ENCODE assay signal across 8 mouse cellular contexts in genomic region chr19:56939826-56940225, GRCm38 (mm10).
DNase-seq lines count a peak whose midpoint lies in the region; ATAC-seq and TF ChIP-seq lines count a peak whose summit lies in the region.

No protein-coding gene starts in this region.

- H3K4me3 ChIP-seq in kidney, embryonic 15.5 days (replicated peaks) = no peak overlapping the region
- no peak overlapping the region for H3K4me3 ChIP-seq in intestine, postnatal 0 days (ENCODE audit: low read depth, low read length)
- no peak overlapping the region for H3K4me3 ChIP-seq in forebrain, embryonic 11.5 days (ENCODE audit: low read depth, low read length)

- H3K4me2 ChIP-seq in kidney, embryonic 15.5 days = no peak overlapping the region
- H3K4me2 ChIP-seq in intestine, postnatal 0 days (replicated peaks; ENCODE audit: low read depth) = no peak overlapping the region
- H3K4me2 ChIP-seq in forebrain, embryonic 11.5 days (ENCODE audit: low read depth, low read length, severe bottlenecking) = no peak overlapping the region

- 0 out of 2 replicates have a peak, but pooled peaks cover 5% of the 10 kb centered on the region for H3K36me3 ChIP-seq in kidney, embryonic 15.5 days
- H3K36me3 ChIP-seq in intestine, postnatal 0 days (ENCODE audit: control insufficient read depth, insufficient read depth) = no peaks in the 10 kb centered on the region
- no peaks in the 10 kb centered on the region for H3K36me3 ChIP-seq in forebrain, embryonic 11.5 days (ENCODE audit: control insufficient read depth, insufficient read depth, low read length)

- no peaks in the 10 kb centered on the region for H3K27me3 ChIP-seq in kidney, embryonic 15.5 days
- no peaks in the 10 kb centered on the region for H3K27me3 ChIP-seq in intestine, postnatal 0 days (replicated peaks; ENCODE audit: control insufficient read depth, insufficient read depth, low read length)
- no peaks in the 10 kb centered on the region for H3K27me3 ChIP-seq in forebrain, embryonic 11.5 days (ENCODE audit: control insufficient read depth, insufficient read depth, low read length)

- DNase-seq in frontal cortex, postnatal 25 days (ENCODE audit: low spot score in 2 of 2) = no peak
- peak; percentile 92 for DNase-seq in MN1 (ENCODE audit: low spot score)
- peak; percentile 64 for DNase-seq in fibroblast of lung, adult 2 months (ENCODE audit: low read depth)
- DNase-seq in layer of hippocampus, adult 8-10 months (ENCODE audit: low spot score in 2 of 2) = no peak
- DNase-seq in forebrain, embryonic 11.5 days (ENCODE audit: low spot score) = no peak

- no peak for TF ChIP-seq CTCF in intestine, postnatal 0 days (IDR thresholded peaks at IDR 0.05; ENCODE audit: low read depth)

- H3K9ac ChIP-seq in kidney, embryonic 15.5 days = no peak overlapping the region
- no peak overlapping the region for H3K9ac ChIP-seq in intestine, postnatal 0 days (ENCODE audit: low read depth, low read length)
- no peak overlapping the region for H3K9ac ChIP-seq in forebrain, embryonic 11.5 days (ENCODE audit: low read length)

- H3K27ac ChIP-seq in kidney, embryonic 15.5 days = peak overlapping the region; percentile 3; the same call in 1 of the 2 replicates
- no peak overlapping the region for H3K27ac ChIP-seq in intestine, postnatal 0 days (ENCODE audit: low read depth, low read length)
- no peak overlapping the region for H3K27ac ChIP-seq in forebrain, embryonic 11.5 days (ENCODE audit: low read depth, low read length)

- H3K9me3 ChIP-seq in kidney, embryonic 15.5 days (replicated peaks) = 0 out of 2 replicates have a peak, but pooled peaks cover 2% of the 10 kb centered on the region
- no peaks in the 10 kb centered on the region for H3K9me3 ChIP-seq in intestine, postnatal 0 days (ENCODE audit: control insufficient read depth)
- no peaks in the 10 kb centered on the region for H3K9me3 ChIP-seq in forebrain, embryonic 11.5 days (ENCODE audit: control insufficient read depth, low read length)

- WGBS in kidney, embryonic 15.5 days = 77% methylated on average over 9 of the region's 9 CpGs
- WGBS in intestine, postnatal 0 days = 69% methylated on average over 9 of the region's 9 CpGs
- 81% methylated on average over 9 of the region's 9 CpGs for WGBS in forebrain, embryonic 11.5 days

- ATAC-seq in frontal cortex, adult (ENCODE audit: low TSS enrichment) = 0 out of 2 replicates have a peak, but pooled peaks have one; percentile 31
- peak; percentile 64 for ATAC-seq in kidney, embryonic 15.5 days (replicated peaks; ENCODE audit: low FRiP score)
- ATAC-seq in intestine, postnatal 0 days = no peak
- no peak for ATAC-seq in forebrain, embryonic 11.5 days (replicated peaks; ENCODE audit: low FRiP score)

- H3K4me1 ChIP-seq in kidney, embryonic 15.5 days = peaks cover 27% of the 10 kb centered on the region
- H3K4me1 ChIP-seq in intestine, postnatal 0 days (replicated peaks; ENCODE audit: control insufficient read depth, insufficient read depth, low read length) = no peaks in the 10 kb centered on the region
- H3K4me1 ChIP-seq in forebrain, embryonic 11.5 days (replicated peaks; ENCODE audit: control insufficient read depth, insufficient read depth, low read length) = no peaks in the 10 kb centered on the region

Comparison
In these comparisons a context has a peak if more than half of its experiments do, and no peak if none do; other contexts are left out.
1. ATAC-seq: peak in frontal cortex, adult (single experiment) and kidney, embryonic 15.5 days (single experiment); none in intestine, postnatal 0 days (single experiment) and forebrain, embryonic 11.5 days (single experiment).
2. DNase-seq: peak in MN1 (single experiment) and fibroblast of lung, adult 2 months (single experiment); none in frontal cortex, postnatal 25 days (0 of 2), layer of hippocampus, adult 8-10 months (0 of 2) and forebrain, embryonic 11.5 days (single experiment).